ENCODE assay signal across 1 mouse cellular context in genomic region chr13:42064257-42064656, GRCm38 (mm10).
TF ChIP-seq lines count a peak whose summit lies in the region.

No protein-coding gene starts in this region.

TF ChIP-seq in MEL, 35 proteins besides CTCF, POLR2A, EP300 and RAD21 (continued from another document):
- TF ChIP-seq TCF12 (IDR thresholded peaks at IDR 0.05; ENCODE audit: low read depth, low read length) = peak; percentile 72
- no peak for TF ChIP-seq MAFK (IDR thresholded peaks at IDR 0.05; ENCODE audit: borderline replicate concordance, low read depth, low read length)
- TF ChIP-seq ZMIZ1 (IDR thresholded peaks at IDR 0.05; ENCODE audit: low read depth, low read length) = no peak
- TF ChIP-seq TAL1 (IDR thresholded peaks at IDR 0.05; ENCODE audit: low read length) = peak; percentile 90
- TF ChIP-seq TBP (IDR thresholded peaks at IDR 0.05; ENCODE audit: low read depth, low read length) = no peak
- 0 out of 2 replicates have a peak, but pooled peaks have one; percentile 35 for TF ChIP-seq MYC (IDR thresholded peaks at IDR 0.05; ENCODE audit: low read depth, low read length)
- TF ChIP-seq ZKSCAN1 (IDR thresholded peaks at IDR 0.05; ENCODE audit: low read depth, low read length) = no peak
- TF ChIP-seq ETS1 (IDR thresholded peaks at IDR 0.05; ENCODE audit: low read depth, low read length) = peak; percentile 46; the same call in 1 of the 2 replicates
- TF ChIP-seq NELFE (IDR thresholded peaks at IDR 0.05; ENCODE audit: low read depth, low read length) = no peak
- no peak for TF ChIP-seq HCFC1 (IDR thresholded peaks at IDR 0.05; ENCODE audit: low read depth, low read length)
